Mouse (Mus musculus): ENCODE measurements around the gene Fry.

GRCm38 (mm10) chr5:150402832-150403447 lies 284.5 kb downstream of the Fry start:
- TF ChIP-seq CTCF (IDR thresholded peaks at IDR 0.05 in 2 of 3, conservative IDR thresholded peaks at IDR 0.05 in 1 of 3; ENCODE audit: control insufficient read depth in 1 of 3, insufficient read depth in 1 of 3, low read depth in 2 of 3, low read length in 3 of 3, poor library complexity in 1 of 3, severe bottlenecking in 1 of 3) (0 out of 6 replicates have a peak, but pooled peaks of 1 of the 3 experiments have one; percentile 9), TBP (IDR thresholded peaks at IDR 0.05; ENCODE audit: low read depth, low read length) (no peak), TCF12 (IDR thresholded peaks at IDR 0.05; ENCODE audit: low read depth, low read length) (no peak), CHD2 (IDR thresholded peaks at IDR 0.05; ENCODE audit: low read length) (no peak)
